Mouse (Mus musculus) intestine, embryonic 16.5 days (tissue): ENCODE results near the gene Itga3. TPM values are rescaled to one million over a fixed set of nuclear protein-coding genes. Genes with fewer than 3 reads are reported as not detected.

Source experiments
- ATAC-seq: fragments of 200-750 bp; cut with Nextera tagmentation; 2 replicates; pipeline ENCODE4 v1.8.0; 2017; ENCODE audit warnings: moderate TSS enrichment, moderate library complexity
- H3K27ac ChIP-seq: fragments of 300-500 bp; sonication (generic); 2 replicates; pipeline ENCODE4 v1.5.1; 2014; ENCODE audit warnings: mild to moderate bottlenecking, low read length
- H3K27me3 ChIP-seq: fragments of 300-500 bp; sonication (generic); replicated peaks from 2 replicates; pipeline ENCODE4 v1.6.1; 2014; ENCODE audit warnings: low read length, control low read depth, mixed read lengths; ENCODE audit not compliant: control insufficient read depth, insufficient read depth
- H3K36me3 ChIP-seq: fragments of 300-500 bp; sonication (generic); 2 replicates; pipeline ENCODE4 v1.6.1; 2014; ENCODE audit warnings: low read length, control low read depth; ENCODE audit not compliant: control insufficient read depth, insufficient read depth
- H3K4me1 ChIP-seq: fragments of 300-500 bp; sonication (generic); 2 replicates; pipeline ENCODE4 v1.6.1; 2014; ENCODE audit warnings: low read length, control low read depth, mixed read lengths; ENCODE audit not compliant: control insufficient read depth, insufficient read depth
- H3K4me2 ChIP-seq: fragments of 300-500 bp; sonication (generic); 2 replicates; pipeline ENCODE4 v1.6.1; 2014; ENCODE audit warnings: low read depth, low read length, control low read depth
- H3K4me3 ChIP-seq: fragments of 300-500 bp; sonication (generic); 2 replicates; pipeline ENCODE4 v1.5.1; 2014; ENCODE audit warnings: mild to moderate bottlenecking, low read length
- H3K9ac ChIP-seq: fragments of 300-500 bp; sonication (generic); 2 replicates; pipeline ENCODE4 v1.6.1; 2014; ENCODE audit warnings: low read depth, low read length
- H3K9me3 ChIP-seq: fragments of 300-500 bp; sonication (generic); 2 replicates; pipeline ENCODE4 v1.6.1; 2016; ENCODE audit warnings: low read length, control low read depth; ENCODE audit not compliant: control insufficient read depth
- WGBS: fragments of 180-500 bp; shearing (Covaris S2); extraction: QIAGEN DNeasy Blood & Tissue Kit; methylation state at CpG from one replicate; pipeline ENCODE4 v1.1.7; 2014; 5-methylcytosine and 5-hydroxymethylcytosine counted together
- polyA plus RNA-seq: library from polyadenylated mRNA; unstranded; fragments of >200 nt; fragmentation: Nextera tagmentation; extraction: Ambion mirVana; gene quantifications from 2 replicates; pipeline ENCODE4 v1.2.1, GENCODE M21; 2015

Itga3 gene
- polyA plus RNA-seq, 1 experiment from 2014 or later = 35.7 TPM

- no peak overlapping the region for H3K9ac ChIP-seq
- no peaks in the 10 kb centered on the region for H3K36me3 ChIP-seq
- no peak overlapping the region for H3K4me3 ChIP-seq
- ATAC-seq = no peak
- no peaks in the 10 kb centered on the region for H3K27me3 ChIP-seq
- no peak overlapping the region for H3K4me2 ChIP-seq
- H3K9me3 ChIP-seq = no peaks in the 10 kb centered on the region
- no peak overlapping the region for H3K27ac ChIP-seq
- WGBS = 18% methylated on average over 5 of the region's 5 CpGs
- peaks cover 23% of the 10 kb centered on the region for H3K4me1 ChIP-seq
Measured at GRCm38 (mm10) chr11:95085710-95086109, 9.1 kb upstream of the Itga3 start.

DNA sequence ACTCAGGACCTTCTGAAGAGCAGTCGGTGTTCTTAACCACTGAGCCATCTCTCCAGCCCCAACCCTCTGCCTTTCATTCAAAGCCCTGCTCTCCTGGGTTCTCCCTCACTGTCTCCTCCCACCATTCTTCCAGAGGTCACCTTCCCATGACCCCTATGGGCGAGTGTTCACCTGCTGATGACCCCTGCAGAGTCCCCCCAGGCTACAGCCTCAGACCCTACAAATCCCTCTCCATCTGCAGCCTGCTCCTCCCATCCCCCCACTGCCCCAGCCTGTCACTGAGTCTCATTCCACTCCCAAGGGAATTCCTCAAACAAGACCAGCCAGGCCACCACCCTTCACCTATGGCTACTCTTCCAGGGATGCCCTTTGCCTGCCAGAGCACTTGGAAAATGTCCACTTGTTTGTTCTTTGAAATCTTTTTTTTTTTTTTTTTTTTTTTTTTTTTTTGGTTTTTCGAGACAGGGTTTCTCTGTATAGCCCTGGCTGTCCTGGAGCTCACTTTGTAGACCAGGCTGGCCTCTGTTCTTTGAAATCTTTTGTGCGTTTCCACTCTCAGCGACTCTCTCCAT, 8.3 kb upstream of the Itga3 start:
- no peaks in the 10 kb centered on the region for H3K9me3 ChIP-seq
- H3K27me3 ChIP-seq = no peaks in the 10 kb centered on the region
- H3K4me2 ChIP-seq = no peak overlapping the region
- 58% methylated on average over 5 of the region's 5 CpGs for WGBS
- no peak overlapping the region for H3K9ac ChIP-seq
- no peak overlapping the region for H3K4me3 ChIP-seq
- no peak overlapping the region for H3K27ac ChIP-seq
- peaks cover 25% of the 10 kb centered on the region for H3K4me1 ChIP-seq
- no peak for ATAC-seq
- H3K36me3 ChIP-seq = no peaks in the 10 kb centered on the region

GRCm38 (mm10) chr11:95084175-95084574, 7.6 kb upstream of the Itga3 start:
- 40% methylated on average over 4 of the region's 4 CpGs for WGBS
- ATAC-seq = no peak
- Histone ChIP-seq H3K4me3 (no peak overlapping the region), H3K36me3 (no peaks in the 10 kb centered on the region), H3K4me1 (peaks cover 33% of the 10 kb centered on the region), H3K9me3 (no peaks in the 10 kb centered on the region), H3K9ac (no peak overlapping the region), H3K27ac (no peak overlapping the region), H3K4me2 (no peak overlapping the region), H3K27me3 (no peaks in the 10 kb centered on the region)

DNA sequence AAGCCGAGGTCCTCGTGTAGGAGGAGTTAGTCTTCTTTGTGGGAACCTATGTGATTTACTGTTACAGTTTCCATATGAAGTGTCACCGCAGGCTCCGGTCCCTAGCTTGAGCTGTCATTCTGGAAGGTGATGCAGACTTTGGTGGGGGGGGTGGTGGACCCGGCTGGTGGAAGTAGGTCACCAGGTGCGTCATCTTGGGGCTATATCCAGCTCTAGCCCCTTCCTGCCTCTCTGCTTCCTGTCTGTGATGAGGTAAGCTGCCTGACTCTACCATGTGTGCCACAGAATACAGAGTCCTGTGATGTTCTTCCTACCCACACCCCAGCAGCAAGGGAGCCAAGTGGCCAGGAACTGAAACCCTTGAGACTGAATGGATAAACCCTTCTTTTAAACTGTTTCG, 6.3 kb upstream of the Itga3 start:
- H3K36me3 ChIP-seq = no peaks in the 10 kb centered on the region
- no peak overlapping the region for H3K27ac ChIP-seq
- no peak for ATAC-seq
- no peak overlapping the region for H3K9ac ChIP-seq
- H3K4me3 ChIP-seq = no peak overlapping the region
- 94% methylated on average over 7 of the region's 7 CpGs for WGBS
- H3K4me1 ChIP-seq = peaks cover 39% of the 10 kb centered on the region
- no peaks in the 10 kb centered on the region for H3K27me3 ChIP-seq
- no peak overlapping the region for H3K4me2 ChIP-seq
- no peaks in the 10 kb centered on the region for H3K9me3 ChIP-seq

DNA sequence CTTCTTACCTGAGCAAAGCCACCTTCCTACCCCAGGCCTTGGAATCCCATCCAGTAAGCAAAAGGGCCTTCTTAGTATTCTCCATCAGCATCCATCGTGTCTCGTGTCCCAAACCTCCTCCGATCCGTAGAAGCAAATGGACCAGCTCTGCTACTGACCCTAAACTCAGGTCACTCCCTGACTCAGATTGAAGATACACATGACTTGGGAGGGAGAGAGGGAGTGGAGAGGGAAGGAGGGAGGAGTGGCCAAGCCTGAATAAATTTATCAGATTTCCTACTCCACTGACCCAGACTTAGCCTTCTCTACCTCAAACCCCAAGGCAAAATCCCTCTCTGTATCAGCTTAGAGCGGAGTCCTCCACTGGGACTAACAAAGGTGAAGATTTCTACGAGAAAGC, 4.2 kb upstream of the Itga3 start:
- Histone ChIP-seq H3K9me3 (no peaks in the 10 kb centered on the region), H3K27ac (no peak overlapping the region), H3K4me2 (no peak overlapping the region), H3K27me3 (no peaks in the 10 kb centered on the region), H3K4me3 (no peak overlapping the region), H3K36me3 (no peaks in the 10 kb centered on the region), H3K9ac (no peak overlapping the region), H3K4me1 (peaks cover 30% of the 10 kb centered on the region)
- 79% methylated on average over 6 of the region's 6 CpGs for WGBS
- ATAC-seq = no peak

DNA sequence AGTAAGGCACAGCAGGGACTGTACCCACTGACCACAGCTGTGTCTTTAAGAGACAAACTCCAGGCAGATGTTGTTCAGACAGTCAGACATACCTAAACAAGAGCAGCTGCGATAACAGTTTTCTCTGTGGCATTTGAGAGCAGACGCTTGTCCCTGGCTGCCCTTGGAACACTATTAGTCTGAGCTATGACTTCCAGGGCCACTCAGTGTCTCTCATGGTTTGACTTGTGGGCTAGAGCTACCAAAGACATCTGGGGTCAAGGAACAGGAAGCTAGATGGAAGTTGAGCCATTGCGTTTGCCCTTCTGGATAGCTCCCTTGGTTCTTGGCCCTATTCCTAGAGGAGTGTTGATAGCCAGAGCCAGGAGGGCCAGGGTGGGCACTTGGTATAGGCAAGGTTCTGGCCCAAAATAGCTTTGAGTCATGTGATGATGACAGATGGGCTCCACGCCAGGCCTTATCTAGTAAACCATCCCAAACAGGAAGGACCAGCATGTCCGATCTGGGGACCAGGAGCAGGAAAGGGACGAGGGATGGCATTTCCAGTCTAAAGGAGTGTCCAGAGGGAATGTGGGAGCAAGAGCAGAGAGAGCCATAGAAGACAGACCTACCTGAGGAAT, 2.8 kb upstream of the Itga3 start:
- Histone ChIP-seq H3K36me3 (no peaks in the 10 kb centered on the region), H3K27me3 (no peaks in the 10 kb centered on the region), H3K27ac (no peak overlapping the region), H3K4me3 (no peak overlapping the region), H3K9me3 (no peaks in the 10 kb centered on the region), H3K4me1 (peaks cover 37% of the 10 kb centered on the region), H3K4me2 (no peak overlapping the region), H3K9ac (no peak overlapping the region)
- ATAC-seq = no peak
- 59% methylated on average over 6 of the region's 6 CpGs for WGBS

GRCm38 (mm10) chr11:95077956-95078355, 1.4 kb upstream of the Itga3 start:
- 37% methylated on average over 7 of the region's 7 CpGs for WGBS
- H3K27me3 ChIP-seq = no peaks in the 10 kb centered on the region
- H3K4me1 ChIP-seq = peaks cover 49% of the 10 kb centered on the region
- no peak for ATAC-seq
- peak overlapping the region; percentile 60 for H3K4me2 ChIP-seq
- peak overlapping the region; percentile 23; the same call in 1 of the 2 replicates for H3K27ac ChIP-seq
- no peaks in the 10 kb centered on the region for H3K36me3 ChIP-seq
- no peak overlapping the region for H3K9ac ChIP-seq
- H3K9me3 ChIP-seq = no peaks in the 10 kb centered on the region
- H3K4me3 ChIP-seq = no peak overlapping the region; the same call in 1 of the 2 replicates

GRCm38 (mm10) chr11:95076041-95076535, 513 bp downstream of the Itga3 start:
- peak overlapping the region; percentile 60 for H3K4me2 ChIP-seq
- peak; percentile 48 for ATAC-seq
- H3K36me3 ChIP-seq = no peaks in the 10 kb centered on the region
- H3K4me3 ChIP-seq = peak overlapping the region; percentile 65
- peak overlapping the region; percentile 81 for H3K9ac ChIP-seq
- no peaks in the 10 kb centered on the region for H3K27me3 ChIP-seq
- WGBS = under 1% methylated on average over 42 of the region's 42 CpGs
- no peaks in the 10 kb centered on the region for H3K9me3 ChIP-seq
- H3K27ac ChIP-seq = peak overlapping the region; percentile 94
- H3K4me1 ChIP-seq = peaks cover 67% of the 10 kb centered on the region

- Histone ChIP-seq H3K4me3 (peak overlapping the region; percentile 65), H3K9me3 (no peaks in the 10 kb centered on the region), H3K27ac (peak overlapping the region; percentile 94), H3K9ac (peak overlapping the region; percentile 81), H3K4me1 (peaks cover 74% of the 10 kb centered on the region), H3K4me2 (peak overlapping the region; percentile 60), H3K27me3 (no peaks in the 10 kb centered on the region), H3K36me3 (no peaks in the 10 kb centered on the region)
- 4% methylated on average over 19 of the region's 19 CpGs for WGBS
- ATAC-seq = peak; percentile 14; the same call in 1 of the 2 replicates
Measured at GRCm38 (mm10) chr11:95075197-95076040, 1.2 kb downstream of the Itga3 start.
